Comparison of ENCODE assay signal across 11 mouse cellular contexts in the genomic region with DNA sequence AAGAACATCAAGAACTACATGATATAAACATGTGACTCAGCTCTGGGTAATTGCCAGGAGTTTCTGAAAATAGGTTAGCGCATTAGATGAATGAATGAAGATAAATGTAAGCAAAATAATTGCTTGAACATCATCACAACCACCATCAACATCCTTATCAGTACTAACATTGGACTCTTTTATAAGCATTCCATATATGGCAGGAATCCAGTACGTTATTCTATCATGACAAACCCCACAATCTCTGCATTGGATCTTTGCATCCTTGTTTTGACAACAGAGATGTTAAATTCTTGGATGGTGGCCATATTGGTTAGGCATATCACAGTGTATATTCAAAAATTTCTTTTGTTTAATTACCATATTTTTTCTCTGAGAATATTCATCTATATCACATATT.
"Had no signal": no experiment of that assay in that cellular context is flagged by ENCODE, and none has a peak within 500 bp of the region (broad histone marks: within the 10 kb centered on the region; RNA-seq: fewer than 3 reads in every experiment).

No protein-coding gene starts in this region.

- H3K4me2 ChIP-seq: kidney, embryonic 15.5 days; liver, embryonic 13.5 days; midbrain, embryonic 11.5 days had no signal

- H3K9me3 ChIP-seq: kidney, embryonic 15.5 days; liver, embryonic 13.5 days had no signal

- DNase-seq: kidney, postnatal 10 days; kidney, postnatal 36 days; layer of hippocampus, postnatal 36 days; liver, embryonic 13.5 days; lung, postnatal 14 days; lung, postnatal 4 days; thymus, adult 18-20 months; thymus, postnatal 36 days had no signal

- H3K4me1 ChIP-seq: kidney, embryonic 15.5 days; liver, embryonic 13.5 days had no signal

- H3K36me3 ChIP-seq: kidney, embryonic 15.5 days; liver, embryonic 13.5 days had no signal

- H3K9ac ChIP-seq: kidney, embryonic 15.5 days; liver, embryonic 13.5 days had no signal

- H3K27ac ChIP-seq: kidney, embryonic 15.5 days; left cerebral cortex, adult 2 months; liver, embryonic 13.5 days had no signal

- H3K4me3 ChIP-seq: kidney, embryonic 15.5 days; left cerebral cortex, adult 2 months; liver, embryonic 13.5 days had no signal

- H3K27me3 ChIP-seq: kidney, embryonic 15.5 days; liver, embryonic 13.5 days had no signal
